Mouse (Mus musculus) MEL (cell line): ENCODE measurements at regions not wholly inside any gene's neighbourhood (a gene's known extent, or its start where the extent isn't known, plus 50 kb on each side); places are given as distances from the start of the nearest gene placed in this dataset.

Experiments used
- DNase-seq: peaks from one replicate; pipeline ENCODE4 v3.0.0; 2011; ENCODE audit warnings: low read depth, low spot score
- H3K27ac ChIP-seq: 2 replicates; pipeline ENCODE4 v1.5.1; 2012; ENCODE audit warnings: low read depth, mild to moderate bottlenecking, control low read depth, low read length, moderate library complexity; ENCODE audit not compliant: control insufficient read depth
- H3K27me3 ChIP-seq, 2 experiments: fragments of 150-350 bp in 1 of 2; sonication (generic) in 1 of 2; 2 replicates each; pipeline ENCODE4 v1.6.1; 2012; ENCODE audit warnings: low read length in 2 of 2, mild to moderate bottlenecking in 2 of 2, improper control_type of control experiment in 1 of 2, moderate library complexity in 1 of 2; ENCODE audit not compliant: insufficient read depth in 2 of 2, control insufficient read depth in 1 of 2
- H3K36me3 ChIP-seq, 2 experiments: 2 replicates each; pipeline ENCODE4 v1.6.1; 2012 to 2014; ENCODE audit warnings: low read length in 2 of 2, improper control_type of control experiment in 1 of 2, inconsistent platforms in 1 of 2, mild to moderate bottlenecking in 1 of 2; ENCODE audit not compliant: insufficient read depth in 2 of 2, control insufficient read depth in 1 of 2
- H3K4me1 ChIP-seq, 2 experiments: fragments of 150-350 bp in 1 of 2; sonication (generic) in 1 of 2; 2 replicates each; pipeline ENCODE4 v1.6.1; 2012; ENCODE audit warnings: low read length in 2 of 2, improper control_type of control experiment in 1 of 2, mild to moderate bottlenecking in 1 of 2; ENCODE audit not compliant: insufficient read depth in 2 of 2, control insufficient read depth in 1 of 2
- H3K4me3 ChIP-seq, 2 experiments: fragments of 150-350 bp in 1 of 2; sonication (generic) in 1 of 2; 2 replicates each; pipeline ENCODE4 v1.5.1; 2012; ENCODE audit warnings: low read depth in 2 of 2, low read length in 2 of 2, mild to moderate bottlenecking in 2 of 2, moderate library complexity in 2 of 2, control low read depth in 1 of 2, improper control_type of control experiment in 1 of 2; ENCODE audit not compliant: control insufficient read depth in 1 of 2, insufficient read depth in 1 of 2
- H3K79me2 ChIP-seq: 2 replicates; pipeline ENCODE4 v1.6.1; 2012; ENCODE audit warnings: mild to moderate bottlenecking, low read length, moderate library complexity; ENCODE audit not compliant: control insufficient read depth, poor library complexity, insufficient read depth
- H3K9ac ChIP-seq: 2 replicates; pipeline ENCODE4 v1.6.1; 2012; ENCODE audit warnings: low read depth, mild to moderate bottlenecking, control low read depth, low read length, moderate library complexity; ENCODE audit not compliant: control insufficient read depth, poor library complexity, severe bottlenecking
- H3K9me3 ChIP-seq: fragments of 150-350 bp; sonication (generic); replicated peaks from 2 replicates; pipeline ENCODE4 v1.6.1; 2012; ENCODE audit warnings: mild to moderate bottlenecking, low read length, improper control_type of control experiment, moderate library complexity; ENCODE audit not compliant: insufficient read depth
- CHD2 ChIP-seq: IDR thresholded peaks from 2 replicates; pipeline ENCODE4 v1.6.1; 2011; ENCODE audit warnings: low read length, improper control_type of control experiment
- E2F4 ChIP-seq: IDR thresholded peaks from 2 replicates; pipeline ENCODE4 v1.6.1; 2011; ENCODE audit warnings: low read depth, low read length, improper control_type of control experiment, borderline replicate concordance
- ELF1 ChIP-seq: IDR thresholded peaks from 2 replicates; pipeline ENCODE4 v1.6.1; 2014; ENCODE audit warnings: low read depth, mild to moderate bottlenecking, inconsistent platforms, low read length, improper control_type of control experiment, moderate library complexity
- EP300 ChIP-seq, 2 experiments: IDR thresholded peaks; 2 replicates each; pipeline ENCODE4 v1.6.1; 2011; ENCODE audit warnings: improper control_type of control experiment in 2 of 2, low read length in 2 of 2, low read depth in 1 of 2, mild to moderate bottlenecking in 1 of 2
- GABPA ChIP-seq: IDR thresholded peaks from 2 replicates; pipeline ENCODE4 v1.6.1; 2012; ENCODE audit warnings: low read depth, mild to moderate bottlenecking, inconsistent platforms, low read length, improper control_type of control experiment, moderate library complexity
- GATA1 ChIP-seq: IDR thresholded peaks from 2 replicates; pipeline ENCODE4 v1.6.1; 2011; ENCODE audit warnings: low read depth, low read length, improper control_type of control experiment
- MAX ChIP-seq: IDR thresholded peaks from 2 replicates; pipeline ENCODE4 v1.6.1; 2011; ENCODE audit warnings: low read length, improper control_type of control experiment
- MAZ ChIP-seq: IDR thresholded peaks from 2 replicates; pipeline ENCODE4 v1.6.1; 2012; ENCODE audit warnings: low read depth, mild to moderate bottlenecking, inconsistent platforms, low read length, improper control_type of control experiment
- MEF2A ChIP-seq: IDR thresholded peaks from 2 replicates; pipeline ENCODE4 v1.6.1; 2014; ENCODE audit warnings: low read depth, mild to moderate bottlenecking, inconsistent platforms, low read length, improper control_type of control experiment; ENCODE audit not compliant: poor library complexity, insufficient replicate concordance, severe bottlenecking; ENCODE audit errors: extremely low read depth
- MXI1 ChIP-seq: IDR thresholded peaks from 2 replicates; pipeline ENCODE4 v1.6.1; 2011; ENCODE audit warnings: mild to moderate bottlenecking, low read depth, low read length, improper control_type of control experiment
- MYC ChIP-seq: IDR thresholded peaks from 2 replicates; pipeline ENCODE4 v1.6.1; 2011; ENCODE audit warnings: low read depth, mild to moderate bottlenecking, low read length, improper control_type of control experiment, moderate library complexity
- NELFE ChIP-seq: IDR thresholded peaks from 2 replicates; pipeline ENCODE4 v1.6.1; 2011; ENCODE audit warnings: low read depth, low read length, improper control_type of control experiment
- NRF1 ChIP-seq: IDR thresholded peaks from 2 replicates; pipeline ENCODE4 v1.6.1; 2014; ENCODE audit warnings: low read depth, mild to moderate bottlenecking, inconsistent platforms, low read length, improper control_type of control experiment, moderate library complexity; ENCODE audit not compliant: poor library complexity, insufficient read depth, severe bottlenecking
- POLR2A ChIP-seq, 2 experiments: IDR thresholded peaks; 2 replicates each; pipeline ENCODE4 v1.6.1; 2011 to 2012; ENCODE audit warnings: low read length in 2 of 2, mild to moderate bottlenecking in 2 of 2, control low read depth in 1 of 2, improper control_type of control experiment in 1 of 2, low read depth in 1 of 2, moderate library complexity in 1 of 2; ENCODE audit not compliant: control insufficient read depth in 1 of 2, insufficient read depth in 1 of 2, poor library complexity in 1 of 2
- POLR2AphosphoS2 ChIP-seq: IDR thresholded peaks from 2 replicates; pipeline ENCODE4 v1.6.1; 2011; ENCODE audit warnings: low read length, improper control_type of control experiment
- SIN3A ChIP-seq: IDR thresholded peaks from 2 replicates; pipeline ENCODE4 v1.6.1; 2012; ENCODE audit warnings: low read length, improper control_type of control experiment, inconsistent platforms
- TCF12 ChIP-seq: IDR thresholded peaks from 2 replicates; pipeline ENCODE4 v1.6.1; 2014; ENCODE audit warnings: low read depth, mild to moderate bottlenecking, inconsistent platforms, low read length, improper control_type of control experiment, moderate library complexity
- USF1 ChIP-seq: IDR thresholded peaks from 2 replicates; pipeline ENCODE4 v1.6.1; 2014; ENCODE audit warnings: low read depth, mild to moderate bottlenecking, inconsistent platforms, low read length, improper control_type of control experiment, moderate library complexity
- ZC3H11A ChIP-seq: IDR thresholded peaks from 2 replicates; pipeline ENCODE4 v1.6.1; 2012; ENCODE audit warnings: low read depth, mild to moderate bottlenecking, inconsistent platforms, low read length, improper control_type of control experiment
- ZNF384 ChIP-seq: IDR thresholded peaks from 2 replicates; pipeline ENCODE4 v1.6.1; 2012; ENCODE audit warnings: low read depth, mild to moderate bottlenecking, inconsistent platforms, low read length, improper control_type of control experiment

GRCm38 (mm10) chr14:17171896-17172295 lies 352.9 kb upstream of the Rarb start:
- no peak for DNase-seq
- TF ChIP-seq MAZ = no peak
- no peak for TF ChIP-seq ZNF384
- TF ChIP-seq EP300 (IDR thresholded peaks at IDR 0.05; ENCODE audit: low read depth in 1 of 2, low read length in 2 of 2) = no peak
- no peak for TF ChIP-seq NELFE
- TF ChIP-seq MAX = no peak
- TF ChIP-seq NRF1 = no peak
- TF ChIP-seq MXI1 = no peak
- no peak for TF ChIP-seq MYC
- no peak for TF ChIP-seq POLR2AphosphoS2
- TF ChIP-seq POLR2A (IDR thresholded peaks at IDR 0.05; ENCODE audit: control insufficient read depth in 1 of 2, insufficient read depth in 1 of 2, low read depth in 1 of 2, low read length in 2 of 2, poor library complexity in 1 of 2) = no peak
- TF ChIP-seq ZC3H11A = no peak
- TF ChIP-seq CHD2 = no peak
- TF ChIP-seq GABPA = no peak
- Histone ChIP-seq H3K27ac (no peak overlapping the region), H3K27me3 (no peaks in the 10 kb centered on the region), H3K4me1 (no peaks in the 10 kb centered on the region), H3K4me3 (no peak overlapping the region), H3K36me3 (no peaks in the 10 kb centered on the region), H3K9ac (no peak overlapping the region), H3K79me2 (no peaks in the 10 kb centered on the region), H3K9me3 (no peaks in the 10 kb centered on the region)

GRCm38 (mm10) chr14:17158324-17158723 lies 339.4 kb upstream of the Rarb start:
- Histone ChIP-seq H3K36me3 (no peaks in the 10 kb centered on the region), H3K4me3 (no peak overlapping the region)

GRCm38 (mm10) chr14:17156402-17156954 lies 337.5 kb upstream of the Rarb start:
- H3K27ac ChIP-seq = no peak overlapping the region
- no peaks in the 10 kb centered on the region for H3K27me3 ChIP-seq
- no peaks in the 10 kb centered on the region for H3K79me2 ChIP-seq
- H3K4me3 ChIP-seq = no peak overlapping the region
- H3K9me3 ChIP-seq = no peaks in the 10 kb centered on the region
- no peaks in the 10 kb centered on the region for H3K36me3 ChIP-seq
- no peak overlapping the region for H3K9ac ChIP-seq
- no peak for DNase-seq
- TF ChIP-seq MYC = no peak
- no peak for TF ChIP-seq E2F4
- TF ChIP-seq TCF12 = no peak
- TF ChIP-seq MAX = no peak
- no peak for TF ChIP-seq ELF1
- TF ChIP-seq GATA1 = no peak
- TF ChIP-seq SIN3A = no peak
- no peak for TF ChIP-seq POLR2A (IDR thresholded peaks at IDR 0.05; ENCODE audit: control insufficient read depth in 1 of 2, insufficient read depth in 1 of 2, low read depth in 1 of 2, low read length in 2 of 2, poor library complexity in 1 of 2)
- no peak for TF ChIP-seq USF1
- no peaks in the 10 kb centered on the region for H3K4me1 ChIP-seq

More at GRCm38 (mm10) chr14:17158324-17158723, 339.4 kb upstream of the Rarb start:
- H3K4me1 ChIP-seq = no peaks in the 10 kb centered on the region
- no peak overlapping the region for H3K27ac ChIP-seq
- no peak overlapping the region for H3K9ac ChIP-seq
- DNase-seq = no peak
- TF ChIP-seq POLR2AphosphoS2 = no peak
- TF ChIP-seq MEF2A = no peak
- no peaks in the 10 kb centered on the region for H3K9me3 ChIP-seq
- no peaks in the 10 kb centered on the region for H3K27me3 ChIP-seq
- no peaks in the 10 kb centered on the region for H3K79me2 ChIP-seq
